Mouse (Mus musculus): Measurements from ENCODE around the gene Rassf3.

- TF ChIP-seq CTCF (IDR thresholded peaks at IDR 0.05; ENCODE audit: control insufficient read depth, insufficient read depth, insufficient replicate concordance, low read depth, low read length) (no peak), POLR2A (IDR thresholded peaks at IDR 0.05; ENCODE audit: control insufficient read depth, low read depth, low read length) (no peak)
These were observed 20.5 kb upstream of the Rassf3 start for GRCm38 (mm10) chr10:121496616-121497015.
